Mouse (Mus musculus): ENCODE data around the gene Cacfd1.
A peak's percentile ranks its signal among the peaks of the same experiment; 100 is the strongest.

Gene Cacfd1

GRCm38 (mm10) chr2:27009714-27010244 lies at the start of gene Cacfd1:
Cacfd1 (plus strand) TSS chr2:27009926.
- DNase-seq, result peak; percentile 91

- DNase-seq, result no peak
Measured at GRCm38 (mm10) chr2:26960756-26961155, 49.0 kb upstream of the Cacfd1 start.

GRCm38 (mm10) chr2:26963923-26964723 lies 45.6 kb upstream of the Cacfd1 start, which contains the start of gene Rexo4:
Rexo4 (minus strand) TSS chr2:26964386.
- peak; percentile 93 for DNase-seq

- no peak for DNase-seq
Measured at GRCm38 (mm10) chr2:26964724-26965370, 44.9 kb upstream of the Cacfd1 start.

GRCm38 (mm10) chr2:26967262-26967661 lies 42.5 kb upstream of the Cacfd1 start:
- DNase-seq, result no peak

- no peak for DNase-seq
Measured at GRCm38 (mm10) chr2:26973116-26973515, 36.6 kb upstream of the Cacfd1 start, which contains the start of gene Adamts13. Adamts13 (plus strand) TSS chr2:26973416.

- no peak for DNase-seq
Measured at GRCm38 (mm10) chr2:26973960-26974359, 35.8 kb upstream of the Cacfd1 start.

- DNase-seq, result peak; percentile 34
Measured at GRCm38 (mm10) chr2:26980361-26980760, 29.4 kb upstream of the Cacfd1 start.

- DNase-seq, result no peak
Measured at GRCm38 (mm10) chr2:26984179-26984578, 25.5 kb upstream of the Cacfd1 start.

- no peak for DNase-seq
Measured at GRCm38 (mm10) chr2:26984640-26985039, 25.1 kb upstream of the Cacfd1 start.

GRCm38 (mm10) chr2:26993936-26994335 lies 15.8 kb upstream of the Cacfd1 start:
- no peak for DNase-seq

GRCm38 (mm10) chr2:26997498-26997897 lies 12.2 kb upstream of the Cacfd1 start:
- no peak for DNase-seq

GRCm38 (mm10) chr2:26997993-26998392 lies 11.7 kb upstream of the Cacfd1 start:
- no peak for DNase-seq

GRCm38 (mm10) chr2:27006255-27006654 lies 3.5 kb upstream of the Cacfd1 start:
- no peak for DNase-seq

- DNase-seq, result no peak
Measured at GRCm38 (mm10) chr2:27007701-27008100, 2.0 kb upstream of the Cacfd1 start.

- DNase-seq, result peak; percentile 67
Measured at GRCm38 (mm10) chr2:27017802-27018201, 8.1 kb downstream of the Cacfd1 start.

- DNase-seq, result no peak
Measured at GRCm38 (mm10) chr2:27019530-27019929, 9.8 kb downstream of the Cacfd1 start.

GRCm38 (mm10) chr2:27021103-27021502 lies 11.4 kb downstream of the Cacfd1 start:
- DNase-seq, result no peak

- DNase-seq, result no peak
Measured at GRCm38 (mm10) chr2:27022612-27023011, 12.9 kb downstream of the Cacfd1 start.

GRCm38 (mm10) chr2:27024136-27024535 lies 14.4 kb downstream of the Cacfd1 start:
- DNase-seq, result no peak

GRCm38 (mm10) chr2:27025545-27025944 lies 15.8 kb downstream of the Cacfd1 start:
- DNase-seq, result no peak

GRCm38 (mm10) chr2:27026332-27026731 lies 16.6 kb downstream of the Cacfd1 start:
- DNase-seq, result no peak

- no peak for DNase-seq
Measured at GRCm38 (mm10) chr2:27026857-27027617, 17.3 kb downstream of the Cacfd1 start.

All from thymus, postnatal 25 days (tissue).